ENCODE assay signal across 1 mouse cellular context in the genomic region with DNA sequence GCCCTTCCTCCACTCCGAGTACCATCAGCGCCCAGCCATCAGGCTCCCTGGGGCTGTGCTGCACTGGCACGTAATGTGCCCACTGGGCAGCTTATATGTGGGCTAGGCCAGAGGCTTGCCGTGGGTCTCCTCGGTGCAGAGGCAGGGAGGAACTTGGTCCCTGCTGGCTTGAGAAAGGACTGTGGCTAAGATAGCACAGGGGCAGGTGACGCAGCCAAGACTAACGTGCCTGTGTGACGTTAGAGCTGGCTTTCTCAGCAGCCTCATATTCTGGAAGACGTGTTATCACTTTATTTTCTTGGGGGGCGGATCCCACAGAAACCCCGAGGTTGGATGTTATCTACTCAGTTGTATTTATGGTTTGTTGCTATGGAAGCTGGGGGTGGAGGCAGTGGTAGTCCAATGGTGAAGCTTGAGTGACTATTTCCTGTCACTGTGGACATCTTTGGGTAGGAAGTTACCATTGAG.
TF ChIP-seq lines count a peak whose summit lies in the region.

No protein-coding gene starts in this region.

TF ChIP-seq in MEL, 35 proteins besides CTCF, POLR2A, EP300 and RAD21:
- no peak for TF ChIP-seq NRF1 (IDR thresholded peaks at IDR 0.05; ENCODE audit: insufficient read depth, low read depth, low read length, poor library complexity, severe bottlenecking)
- no peak for TF ChIP-seq MAX (IDR thresholded peaks at IDR 0.05; ENCODE audit: low read length)
- no peak for TF ChIP-seq ZKSCAN1 (IDR thresholded peaks at IDR 0.05; ENCODE audit: low read depth, low read length)
- TF ChIP-seq CHD1 (IDR thresholded peaks at IDR 0.05; ENCODE audit: low read depth, low read length): no peak
- no peak for TF ChIP-seq CHD2 (IDR thresholded peaks at IDR 0.05; ENCODE audit: low read length)
- TF ChIP-seq TBP (IDR thresholded peaks at IDR 0.05; ENCODE audit: low read depth, low read length): no peak
- peak; percentile 49 for TF ChIP-seq GATA1 (IDR thresholded peaks at IDR 0.05; ENCODE audit: low read depth, low read length)
- TF ChIP-seq TAL1 (IDR thresholded peaks at IDR 0.05; ENCODE audit: low read length): no peak
- TF ChIP-seq SIN3A (IDR thresholded peaks at IDR 0.05; ENCODE audit: low read length): peak; percentile 92
- peak; percentile 34; the same call in 1 of the 2 replicates for TF ChIP-seq TCF12 (IDR thresholded peaks at IDR 0.05; ENCODE audit: low read depth, low read length)
- no peak for TF ChIP-seq E2F4 (IDR thresholded peaks at IDR 0.05; ENCODE audit: borderline replicate concordance, low read depth, low read length)
- no peak for TF ChIP-seq KAT2A (conservative IDR thresholded peaks at IDR 0.05; ENCODE audit: low read depth, low read length)
- TF ChIP-seq RCOR1 (IDR thresholded peaks at IDR 0.05; ENCODE audit: low read depth, low read length): peak; percentile 60
- TF ChIP-seq ZC3H11A (IDR thresholded peaks at IDR 0.05; ENCODE audit: low read depth, low read length): no peak
- TF ChIP-seq USF2 (IDR thresholded peaks at IDR 0.05; ENCODE audit: borderline replicate concordance in 1 of 2, insufficient read depth in 1 of 2, low read depth in 1 of 2, low read length in 2 of 2): no peak
- TF ChIP-seq MAZ (IDR thresholded peaks at IDR 0.05; ENCODE audit: low read depth, low read length): peak; percentile 62; the same call in 1 of the 2 replicates
- no peak for TF ChIP-seq ZNF384 (IDR thresholded peaks at IDR 0.05; ENCODE audit: low read depth, low read length)
- TF ChIP-seq MEF2A (IDR thresholded peaks at IDR 0.05; ENCODE audit: extremely low read depth, insufficient replicate concordance, low read depth, low read length, poor library complexity, severe bottlenecking): no peak
- peak; percentile 80; the same call in 1 of the 2 replicates for TF ChIP-seq MXI1 (IDR thresholded peaks at IDR 0.05; ENCODE audit: low read depth, low read length)
- TF ChIP-seq ELF1 (IDR thresholded peaks at IDR 0.05; ENCODE audit: low read depth, low read length): peak; percentile 26; the same call in 1 of the 2 replicates
- TF ChIP-seq NELFE (IDR thresholded peaks at IDR 0.05; ENCODE audit: low read depth, low read length): no peak
- TF ChIP-seq UBTF (IDR thresholded peaks at IDR 0.05; ENCODE audit: borderline replicate concordance, insufficient read depth, low read depth, low read length): no peak
- TF ChIP-seq POLR2AphosphoS2 (IDR thresholded peaks at IDR 0.05; ENCODE audit: low read length): no peak
- TF ChIP-seq ETS1 (IDR thresholded peaks at IDR 0.05; ENCODE audit: low read depth, low read length): peak; percentile 94
- no peak for TF ChIP-seq GABPA (IDR thresholded peaks at IDR 0.05; ENCODE audit: low read depth, low read length)
- 0 out of 2 replicates have a peak, but pooled peaks have one; percentile 44 for TF ChIP-seq USF1 (IDR thresholded peaks at IDR 0.05; ENCODE audit: low read depth, low read length)
- 0 out of 2 replicates have a peak, but pooled peaks have one; percentile 29 for TF ChIP-seq MAFK (IDR thresholded peaks at IDR 0.05; ENCODE audit: borderline replicate concordance, low read depth, low read length)
- TF ChIP-seq ZMIZ1 (IDR thresholded peaks at IDR 0.05; ENCODE audit: low read depth, low read length): no peak
- TF ChIP-seq MYB (IDR thresholded peaks at IDR 0.05; ENCODE audit: low read depth, low read length): no peak
- TF ChIP-seq HCFC1 (IDR thresholded peaks at IDR 0.05; ENCODE audit: low read depth, low read length): 0 out of 2 replicates have a peak, but pooled peaks have one; percentile 42
- peak; percentile 88 for TF ChIP-seq BHLHE40 (IDR thresholded peaks at IDR 0.05; ENCODE audit: borderline replicate concordance, low read depth, low read length)
- no peak for TF ChIP-seq POLR2AphosphoS5 (IDR thresholded peaks at IDR 0.05; ENCODE audit: borderline replicate concordance, low read depth, low read length)
- TF ChIP-seq JUND (IDR thresholded peaks at IDR 0.05; ENCODE audit: low read depth, low read length): no peak
- no peak for TF ChIP-seq MYC (IDR thresholded peaks at IDR 0.05; ENCODE audit: low read depth, low read length)
- TF ChIP-seq SMC3 (IDR thresholded peaks at IDR 0.05; ENCODE audit: low read depth, low read length): no peak
